Mouse (Mus musculus): ENCODE data around the gene Lrig1. TPM values are rescaled to one million over a fixed set of nuclear protein-coding genes. Genes with fewer than 3 reads are reported as not detected.

Lrig1 gene
- polyA plus RNA-seq, 1 experiment from 2014 or later = 23.5 TPM

DNA sequence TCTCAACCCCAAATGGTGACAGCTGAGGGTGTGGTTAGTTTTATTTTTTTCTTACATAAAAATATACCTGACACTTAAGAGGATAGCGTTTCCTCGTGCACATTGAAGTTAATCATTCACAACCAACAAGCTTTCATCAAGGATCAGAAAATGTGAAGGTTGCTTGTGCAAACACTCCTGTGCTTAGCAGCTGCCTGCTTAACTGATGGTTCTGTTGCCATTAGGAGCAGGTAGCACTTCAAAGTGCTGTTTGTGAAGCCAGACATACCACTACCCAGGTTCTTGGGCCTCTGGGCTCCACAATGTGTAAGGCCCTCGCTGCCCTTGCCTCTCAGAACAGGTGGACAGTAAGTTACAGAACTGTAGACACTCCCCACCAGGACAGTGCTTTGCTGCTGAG is 23.1 kb downstream of the Lrig1 start:
- 61% methylated on average over 3 of the region's 3 CpGs for WGBS
- Histone ChIP-seq H3K36me3 (ENCODE audit: control insufficient read depth, insufficient read depth, low read length) (no peaks in the 10 kb centered on the region), H3K27ac (replicated peaks; ENCODE audit: low read depth, low read length) (no peak overlapping the region), H3K9ac (ENCODE audit: low read length) (no peak overlapping the region), H3K9me3 (ENCODE audit: control insufficient read depth, low read length) (no peaks in the 10 kb centered on the region), H3K4me3 (ENCODE audit: low read depth, low read length) (no peak overlapping the region), H3K4me1 (ENCODE audit: control insufficient read depth, insufficient read depth, low read length) (peaks cover 77% of the 10 kb centered on the region), H3K27me3 (ENCODE audit: control insufficient read depth, insufficient read depth, low read length) (no peaks in the 10 kb centered on the region), H3K4me2 (ENCODE audit: low read depth, severe bottlenecking) (no peak overlapping the region; the same call in 1 of the 2 replicates)
- no peak for DNase-seq (ENCODE audit: low spot score)
- no peak for ATAC-seq (ENCODE audit: insufficient number of reproducible peaks, low FRiP score, low TSS enrichment, low read depth)

- Histone ChIP-seq H3K4me3 (ENCODE audit: low read depth, low read length) (no peak overlapping the region), H3K4me1 (ENCODE audit: control insufficient read depth, insufficient read depth, low read length) (peaks cover 72% of the 10 kb centered on the region), H3K9ac (ENCODE audit: low read length) (no peak overlapping the region), H3K4me2 (ENCODE audit: low read depth, severe bottlenecking) (no peak overlapping the region), H3K36me3 (ENCODE audit: control insufficient read depth, insufficient read depth, low read length) (no peaks in the 10 kb centered on the region), H3K27ac (replicated peaks; ENCODE audit: low read depth, low read length) (no peak overlapping the region), H3K9me3 (ENCODE audit: control insufficient read depth, low read length) (no peaks in the 10 kb centered on the region), H3K27me3 (ENCODE audit: control insufficient read depth, insufficient read depth, low read length) (no peaks in the 10 kb centered on the region)
- ATAC-seq (ENCODE audit: insufficient number of reproducible peaks, low FRiP score, low TSS enrichment, low read depth) (no peak), DNase-seq (ENCODE audit: low spot score) (no peak)
- WGBS = 29% methylated on average over 7 of the region's 7 CpGs
Measured at GRCm38 (mm10) chr6:94676300-94676699, 23.7 kb downstream of the Lrig1 start.

DNA sequence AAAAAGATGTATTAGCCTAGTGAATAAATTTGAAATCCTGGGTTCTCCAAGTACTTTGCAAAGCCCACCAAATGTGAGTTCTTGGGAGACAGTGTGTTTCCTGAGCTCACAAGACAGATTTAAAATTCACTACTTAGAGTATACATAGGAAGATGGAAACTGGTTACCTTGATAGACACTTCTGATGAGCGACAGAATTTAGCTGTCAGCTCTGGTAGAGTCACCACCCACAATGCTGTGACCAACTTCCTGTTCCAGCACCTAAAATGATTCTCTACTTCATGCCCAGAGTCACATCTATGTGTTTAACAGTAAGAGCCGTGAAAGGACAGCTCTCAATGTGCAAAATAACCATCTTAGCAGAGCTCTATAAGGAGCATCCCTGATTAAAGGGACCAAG is 27.5 kb downstream of the Lrig1 start:
- H3K36me3 ChIP-seq (ENCODE audit: control insufficient read depth, insufficient read depth, low read length) = no peaks in the 10 kb centered on the region
- ATAC-seq (ENCODE audit: insufficient number of reproducible peaks, low FRiP score, low TSS enrichment, low read depth) (no peak), DNase-seq (ENCODE audit: low spot score) (no peak)
- H3K27ac ChIP-seq (replicated peaks; ENCODE audit: low read depth, low read length) = no peak overlapping the region
- no peaks in the 10 kb centered on the region for H3K27me3 ChIP-seq (ENCODE audit: control insufficient read depth, insufficient read depth, low read length)
- no peak overlapping the region for H3K9ac ChIP-seq (ENCODE audit: low read length)
- no peaks in the 10 kb centered on the region for H3K9me3 ChIP-seq (ENCODE audit: control insufficient read depth, low read length)
- peaks cover 47% of the 10 kb centered on the region for H3K4me1 ChIP-seq (ENCODE audit: control insufficient read depth, insufficient read depth, low read length)
- no peak overlapping the region for H3K4me3 ChIP-seq (ENCODE audit: low read depth, low read length)
- no peak overlapping the region for H3K4me2 ChIP-seq (ENCODE audit: low read depth, severe bottlenecking)
- WGBS = 83% methylated on average over 2 of the region's 2 CpGs

DNA sequence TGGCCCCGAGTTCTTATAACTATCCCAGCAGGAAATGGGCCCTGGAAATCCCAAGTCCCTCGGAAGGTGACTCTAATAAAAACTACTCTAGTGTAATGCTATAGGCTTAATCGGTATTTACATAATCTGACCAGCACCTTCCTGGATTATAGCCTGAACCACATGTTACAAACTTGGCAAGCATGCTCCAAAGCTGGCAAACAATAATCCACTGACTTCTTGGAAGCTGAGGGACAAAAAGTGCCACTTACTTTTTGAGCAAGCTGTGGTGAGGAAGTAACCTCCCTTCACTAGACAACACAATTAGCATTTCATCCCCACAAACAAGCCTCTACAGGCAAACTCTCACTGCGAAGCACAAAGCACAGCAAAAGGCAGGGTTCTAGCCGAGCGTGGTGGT is 30.6 kb downstream of the Lrig1 start:
- H3K9ac ChIP-seq (ENCODE audit: low read length) = no peak overlapping the region
- no peaks in the 10 kb centered on the region for H3K27me3 ChIP-seq (ENCODE audit: control insufficient read depth, insufficient read depth, low read length)
- no peak for DNase-seq (ENCODE audit: low spot score)
- no peak overlapping the region for H3K27ac ChIP-seq (replicated peaks; ENCODE audit: low read depth, low read length)
- H3K36me3 ChIP-seq (ENCODE audit: control insufficient read depth, insufficient read depth, low read length) = no peaks in the 10 kb centered on the region
- no peak for ATAC-seq (ENCODE audit: insufficient number of reproducible peaks, low FRiP score, low TSS enrichment, low read depth)
- no peak overlapping the region for H3K4me3 ChIP-seq (ENCODE audit: low read depth, low read length)
- WGBS = 63% methylated on average over 6 of the region's 6 CpGs
- no peaks in the 10 kb centered on the region for H3K9me3 ChIP-seq (ENCODE audit: control insufficient read depth, low read length)
- peaks cover 37% of the 10 kb centered on the region for H3K4me1 ChIP-seq (ENCODE audit: control insufficient read depth, insufficient read depth, low read length)
- no peak overlapping the region for H3K4me2 ChIP-seq (ENCODE audit: low read depth, severe bottlenecking)

DNA sequence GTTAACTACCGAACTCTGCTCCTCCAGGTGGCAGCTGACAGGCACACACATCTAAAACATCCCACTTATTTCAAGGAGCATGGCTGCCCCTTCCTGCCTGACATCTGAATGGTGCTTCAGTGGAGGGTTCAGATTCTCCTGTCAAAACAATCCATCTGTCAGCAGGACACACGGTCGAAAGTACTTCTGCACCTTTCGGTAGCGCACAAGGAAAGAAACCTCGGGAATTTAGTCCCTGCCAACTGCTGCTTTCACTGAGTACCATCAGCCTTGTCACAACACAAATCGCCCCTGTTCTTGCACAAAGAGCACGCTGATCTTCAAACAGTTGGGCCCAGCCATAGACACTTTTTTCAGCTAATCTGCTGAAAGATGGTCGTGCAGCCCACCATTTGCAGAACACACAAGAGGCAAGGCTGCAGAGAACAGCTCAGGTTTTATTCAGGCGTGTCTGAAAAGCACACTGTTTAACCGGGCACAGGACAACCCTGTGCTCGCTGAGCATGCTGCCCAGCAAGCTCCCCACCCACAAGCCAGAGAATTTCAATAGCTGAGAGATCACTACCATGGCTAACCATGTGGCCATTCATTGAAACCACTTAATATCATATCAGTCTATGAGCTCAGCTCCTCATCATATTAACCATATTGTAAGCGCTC is 31.6 kb downstream of the Lrig1 start:
- H3K4me1 ChIP-seq (ENCODE audit: control insufficient read depth, insufficient read depth, low read length) = peaks cover 28% of the 10 kb centered on the region
- H3K36me3 ChIP-seq (ENCODE audit: control insufficient read depth, insufficient read depth, low read length) = no peaks in the 10 kb centered on the region
- WGBS = 47% methylated on average over 13 of the region's 13 CpGs
- no peak for DNase-seq (ENCODE audit: low spot score)
- H3K9ac ChIP-seq (ENCODE audit: low read length) = no peak overlapping the region
- no peak overlapping the region for H3K4me3 ChIP-seq (ENCODE audit: low read depth, low read length)
- ATAC-seq (ENCODE audit: insufficient number of reproducible peaks, low FRiP score, low TSS enrichment, low read depth) = no peak
- H3K27me3 ChIP-seq (ENCODE audit: control insufficient read depth, insufficient read depth, low read length) = no peaks in the 10 kb centered on the region
- H3K9me3 ChIP-seq (ENCODE audit: control insufficient read depth, low read length) = no peaks in the 10 kb centered on the region
- no peak overlapping the region for H3K27ac ChIP-seq (replicated peaks; ENCODE audit: low read depth, low read length)
- H3K4me2 ChIP-seq (ENCODE audit: low read depth, severe bottlenecking) = no peak overlapping the region

DNA sequence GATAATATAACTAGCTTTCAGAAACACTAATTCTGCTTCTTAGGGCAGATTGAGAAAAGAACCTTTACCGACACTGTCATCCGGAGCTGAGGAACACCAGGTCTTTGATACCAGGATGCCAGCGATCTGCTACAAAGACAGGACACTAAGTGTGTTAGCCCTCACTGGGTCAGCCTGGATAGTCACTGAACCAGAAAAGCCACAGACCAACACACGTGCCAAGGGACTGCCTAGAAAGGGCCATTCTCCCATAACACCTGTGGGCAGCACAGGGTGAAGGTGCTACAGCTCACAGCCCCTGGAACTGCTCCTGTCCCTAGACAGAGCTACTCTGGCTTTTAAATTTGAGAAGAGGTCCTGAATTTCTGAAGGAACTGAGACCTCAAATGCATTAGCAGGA is 32.8 kb downstream of the Lrig1 start:
- no peak overlapping the region for H3K4me2 ChIP-seq (ENCODE audit: low read depth, severe bottlenecking)
- ATAC-seq (ENCODE audit: insufficient number of reproducible peaks, low FRiP score, low TSS enrichment, low read depth) = no peak
- WGBS = 84% methylated on average over 4 of the region's 4 CpGs

DNA sequence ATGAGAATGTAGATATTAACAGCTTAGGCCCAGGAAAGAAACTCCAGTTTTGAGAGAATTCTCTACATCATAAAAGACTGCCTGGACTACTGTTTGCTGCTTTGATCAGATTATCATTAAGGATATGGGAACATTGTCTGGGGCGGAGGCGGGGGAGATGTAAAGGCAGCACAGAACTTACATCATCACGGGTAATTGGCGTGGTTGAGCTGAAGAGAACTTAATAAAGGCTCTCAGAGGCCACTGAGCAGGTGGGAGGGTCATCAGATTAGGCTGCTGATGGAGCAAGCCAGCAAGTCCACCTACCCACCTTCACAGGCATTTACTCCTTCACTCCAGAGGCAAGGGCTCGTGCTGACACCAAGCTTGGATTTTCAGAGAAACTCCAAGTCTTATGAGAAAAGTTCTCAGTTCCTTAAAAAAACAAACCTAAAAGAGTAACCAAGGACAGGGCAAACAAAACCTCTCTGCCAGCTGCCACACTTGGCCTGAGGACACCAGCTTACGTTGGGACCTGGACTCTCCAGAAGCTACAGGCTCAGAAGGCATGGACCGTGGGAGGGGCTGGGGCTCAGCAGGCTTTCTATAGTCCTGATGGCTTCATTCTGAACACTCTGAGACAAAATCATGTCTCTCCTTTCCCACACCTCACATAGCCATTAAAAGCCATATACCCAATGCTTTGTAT is 33.4 kb downstream of the Lrig1 start:
- Histone ChIP-seq H3K36me3 (ENCODE audit: control insufficient read depth, insufficient read depth, low read length) (no peaks in the 10 kb centered on the region), H3K9me3 (ENCODE audit: control insufficient read depth, low read length) (no peaks in the 10 kb centered on the region), H3K4me3 (ENCODE audit: low read depth, low read length) (no peak overlapping the region), H3K27ac (replicated peaks; ENCODE audit: low read depth, low read length) (no peak overlapping the region), H3K27me3 (ENCODE audit: control insufficient read depth, insufficient read depth, low read length) (no peaks in the 10 kb centered on the region), H3K4me2 (ENCODE audit: low read depth, severe bottlenecking) (no peak overlapping the region), H3K4me1 (ENCODE audit: control insufficient read depth, insufficient read depth, low read length) (peaks cover 28% of the 10 kb centered on the region), H3K9ac (ENCODE audit: low read length) (no peak overlapping the region)
- WGBS = 72% methylated on average over 7 of the region's 7 CpGs
- no peak for DNase-seq (ENCODE audit: low spot score)
- no peak for ATAC-seq (ENCODE audit: insufficient number of reproducible peaks, low FRiP score, low TSS enrichment, low read depth)

More for the DNA sequence above, 32.8 kb downstream of the Lrig1 start:
- Histone ChIP-seq H3K9me3 (ENCODE audit: control insufficient read depth, low read length) (no peaks in the 10 kb centered on the region), H3K9ac (ENCODE audit: low read length) (no peak overlapping the region), H3K4me3 (ENCODE audit: low read depth, low read length) (no peak overlapping the region), H3K27me3 (ENCODE audit: control insufficient read depth, insufficient read depth, low read length) (no peaks in the 10 kb centered on the region), H3K36me3 (ENCODE audit: control insufficient read depth, insufficient read depth, low read length) (no peaks in the 10 kb centered on the region), H3K27ac (replicated peaks; ENCODE audit: low read depth, low read length) (no peak overlapping the region), H3K4me1 (ENCODE audit: control insufficient read depth, insufficient read depth, low read length) (peaks cover 28% of the 10 kb centered on the region)
- DNase-seq (ENCODE audit: low spot score) = no peak

GRCm38 (mm10) chr6:94665677-94666076 is 34.3 kb downstream of the Lrig1 start:
- Histone ChIP-seq H3K27ac (replicated peaks; ENCODE audit: low read depth, low read length) (no peak overlapping the region), H3K36me3 (ENCODE audit: control insufficient read depth, insufficient read depth, low read length) (no peaks in the 10 kb centered on the region), H3K4me3 (ENCODE audit: low read depth, low read length) (no peak overlapping the region), H3K4me2 (ENCODE audit: low read depth, severe bottlenecking) (no peak overlapping the region), H3K9me3 (ENCODE audit: control insufficient read depth, low read length) (no peaks in the 10 kb centered on the region), H3K9ac (ENCODE audit: low read length) (no peak overlapping the region), H3K4me1 (ENCODE audit: control insufficient read depth, insufficient read depth, low read length) (peaks cover 28% of the 10 kb centered on the region), H3K27me3 (ENCODE audit: control insufficient read depth, insufficient read depth, low read length) (no peaks in the 10 kb centered on the region)
- DNase-seq (ENCODE audit: low spot score) (no peak), ATAC-seq (ENCODE audit: insufficient number of reproducible peaks, low FRiP score, low TSS enrichment, low read depth) (no peak)
- 84% methylated on average over 1 of the region's 1 CpGs for WGBS

Data from limb, embryonic 11.5 days (tissue).